Mouse (Mus musculus): ENCODE data around the gene Vps26c. TPM values are rescaled to one million over a fixed set of nuclear protein-coding genes. Genes with fewer than 3 reads are reported as not detected.
"Not testable (repeated sequence)": the region's sequence is repeated elsewhere in the genome, so short reads cannot be mapped to it uniquely, and the experiment has no call there.

Vps26c gene
- polyA plus RNA-seq, 1 experiment from 2014 or later = 52.5 TPM

DNA sequence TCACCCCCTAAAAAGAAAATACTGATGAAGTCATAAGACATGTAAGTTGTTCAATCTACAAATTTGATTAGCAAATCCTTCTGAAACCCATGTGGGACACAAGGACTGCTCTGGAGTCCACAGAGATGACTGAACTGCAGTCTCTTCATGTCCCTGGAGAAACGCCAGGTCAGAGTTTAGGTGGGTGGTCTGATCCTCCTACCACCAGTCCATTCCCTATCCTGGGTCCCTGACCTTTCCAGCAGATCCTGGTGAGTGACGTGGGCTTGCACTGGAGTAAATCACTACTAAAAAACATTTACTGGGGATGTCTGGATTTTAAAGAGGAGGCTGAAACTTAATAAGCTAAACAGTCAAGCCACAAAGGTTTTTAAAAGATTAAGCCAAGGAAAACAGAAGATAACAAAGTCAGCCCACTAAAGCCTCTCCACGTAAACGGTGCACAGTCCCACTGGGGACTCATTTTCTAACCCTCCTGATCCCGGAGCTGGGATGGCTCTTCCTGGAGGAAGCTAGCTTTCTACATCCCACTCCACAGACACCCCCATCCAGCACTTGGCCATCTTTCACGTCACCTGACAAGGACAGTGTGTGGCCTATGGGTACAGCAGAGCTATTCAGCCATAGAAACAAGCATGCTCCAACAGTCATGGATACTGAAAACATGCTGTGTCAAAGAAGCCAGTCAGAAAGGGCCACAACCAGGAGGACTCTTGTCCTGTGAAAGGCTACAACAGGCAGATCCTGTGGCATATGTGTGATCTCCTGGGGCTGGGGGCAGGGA is 2.8 kb downstream of the Vps26c start:
- Histone ChIP-seq H3K4me2 (ENCODE audit: low read length) (no peak overlapping the region), H3K27ac (ENCODE audit: low read depth) (no peak overlapping the region)

DNA sequence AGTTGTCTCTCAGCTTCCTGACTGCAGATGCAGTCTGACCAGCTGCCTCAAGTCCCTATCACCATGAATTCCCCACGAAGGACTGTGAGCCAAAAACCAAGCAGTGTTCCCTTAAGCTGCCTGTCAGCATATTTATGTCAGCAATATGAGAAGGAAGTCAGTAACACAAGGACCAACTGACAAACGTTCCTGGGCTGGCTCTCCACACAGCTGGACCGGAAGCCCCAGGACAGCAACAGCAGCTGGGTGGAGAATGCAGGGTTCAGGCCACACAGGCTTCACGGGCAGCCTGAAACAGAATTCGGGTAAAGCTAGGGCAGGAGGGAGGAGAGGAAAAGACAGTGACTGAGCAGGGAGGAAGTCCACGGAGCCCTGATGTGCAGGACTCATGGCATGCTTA is 7.6 kb downstream of the Vps26c start:
- DNase-seq (ENCODE audit: low spot score) = no peak
- peaks cover 28% of the 10 kb centered on the region for H3K4me1 ChIP-seq (replicated peaks; ENCODE audit: control insufficient read depth, insufficient read depth, low read length)
- H3K27ac ChIP-seq (ENCODE audit: low read depth) = peak overlapping the region; percentile 52
- H3K4me2 ChIP-seq (ENCODE audit: low read length) = no peak overlapping the region
- no peaks in the 10 kb centered on the region for H3K27me3 ChIP-seq (replicated peaks; ENCODE audit: control insufficient read depth, insufficient read depth, low read length)
- no peaks in the 10 kb centered on the region for H3K9me3 ChIP-seq (ENCODE audit: control insufficient read depth, low read length)
- H3K36me3 ChIP-seq (ENCODE audit: control insufficient read depth, insufficient read depth, low read length) = no peaks in the 10 kb centered on the region
- no peak overlapping the region for H3K4me3 ChIP-seq (ENCODE audit: low read depth, low read length)
- 41% methylated on average over 6 of the region's 6 CpGs for WGBS
- no peak overlapping the region; the same call in 1 of the 2 replicates for H3K9ac ChIP-seq (ENCODE audit: low read length)
- no peak for ATAC-seq (replicated peaks; ENCODE audit: low FRiP score, low TSS enrichment, low read depth)

More for the DNA sequence above, 2.8 kb downstream of the Vps26c start:
- DNase-seq (ENCODE audit: low spot score) (no peak), ATAC-seq (replicated peaks; ENCODE audit: low FRiP score, low TSS enrichment, low read depth) (no peak)
- H3K4me1 ChIP-seq (replicated peaks; ENCODE audit: control insufficient read depth, insufficient read depth, low read length) = peaks cover 39% of the 10 kb centered on the region
- H3K4me3 ChIP-seq (ENCODE audit: low read depth, low read length) = no peak overlapping the region
- H3K9me3 ChIP-seq (ENCODE audit: control insufficient read depth, low read length) = no peaks in the 10 kb centered on the region
- no peak overlapping the region for H3K9ac ChIP-seq (ENCODE audit: low read length)
- no peaks in the 10 kb centered on the region for H3K36me3 ChIP-seq (ENCODE audit: control insufficient read depth, insufficient read depth, low read length)
- no peaks in the 10 kb centered on the region for H3K27me3 ChIP-seq (replicated peaks; ENCODE audit: control insufficient read depth, insufficient read depth, low read length)
- WGBS = 36% methylated on average over 6 of the region's 6 CpGs

DNA sequence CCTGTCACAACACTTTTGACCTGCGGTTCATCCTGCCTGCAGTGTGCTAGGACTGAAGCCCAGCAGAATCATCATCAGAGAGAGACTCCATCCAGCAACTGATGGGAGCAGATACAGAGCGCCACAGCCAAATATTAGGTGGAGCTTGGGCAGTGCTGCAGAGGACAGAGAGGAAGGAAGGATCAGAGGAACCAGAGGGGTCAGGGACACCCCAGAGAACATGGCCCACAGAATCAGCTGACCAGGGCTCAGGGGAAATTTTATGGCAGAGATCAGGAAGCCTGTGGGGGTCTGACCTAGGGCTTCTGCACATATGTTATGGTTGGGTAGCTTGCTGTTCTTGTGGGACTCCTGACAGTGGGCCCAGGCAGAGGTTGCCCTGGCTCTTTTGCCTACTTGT is 9.0 kb downstream of the Vps26c start:
- no peak for DNase-seq (ENCODE audit: low spot score)
- Histone ChIP-seq H3K27me3 (replicated peaks; ENCODE audit: control insufficient read depth, insufficient read depth, low read length) (no peaks in the 10 kb centered on the region), H3K4me1 (replicated peaks; ENCODE audit: control insufficient read depth, insufficient read depth, low read length) (peaks cover 23% of the 10 kb centered on the region), H3K9ac (ENCODE audit: low read length) (no peak overlapping the region), H3K36me3 (ENCODE audit: control insufficient read depth, insufficient read depth, low read length) (no peaks in the 10 kb centered on the region), H3K4me3 (ENCODE audit: low read depth, low read length) (no peak overlapping the region), H3K4me2 (ENCODE audit: low read length) (no peak overlapping the region), H3K27ac (ENCODE audit: low read depth) (no peak overlapping the region), H3K9me3 (ENCODE audit: control insufficient read depth, low read length) (no peaks in the 10 kb centered on the region)
- ATAC-seq (replicated peaks; ENCODE audit: low FRiP score, low TSS enrichment, low read depth) = no peak
- 92% methylated on average over 2 of the region's 2 CpGs for WGBS

DNA sequence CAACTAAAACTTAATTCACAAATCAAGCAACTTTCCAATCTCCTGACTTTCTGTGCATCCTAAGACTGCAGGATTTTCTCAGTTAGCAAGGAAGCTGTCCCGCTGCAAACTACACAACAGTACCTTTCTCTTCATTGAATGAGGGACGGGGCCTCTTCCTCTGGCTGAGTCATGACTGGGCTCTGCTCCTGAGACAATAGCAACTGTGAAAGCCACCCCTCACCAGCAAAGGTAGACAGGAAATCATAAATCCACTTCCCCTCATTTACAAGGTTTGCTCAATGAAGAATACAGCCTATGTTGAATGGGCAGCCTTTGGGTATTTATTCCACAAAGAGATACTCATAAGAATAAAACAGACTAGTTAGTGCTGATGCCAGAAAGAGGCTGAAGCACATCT is 16.6 kb downstream of the Vps26c start:
- ATAC-seq (replicated peaks; ENCODE audit: low FRiP score, low TSS enrichment, low read depth) = no peak

DNA sequence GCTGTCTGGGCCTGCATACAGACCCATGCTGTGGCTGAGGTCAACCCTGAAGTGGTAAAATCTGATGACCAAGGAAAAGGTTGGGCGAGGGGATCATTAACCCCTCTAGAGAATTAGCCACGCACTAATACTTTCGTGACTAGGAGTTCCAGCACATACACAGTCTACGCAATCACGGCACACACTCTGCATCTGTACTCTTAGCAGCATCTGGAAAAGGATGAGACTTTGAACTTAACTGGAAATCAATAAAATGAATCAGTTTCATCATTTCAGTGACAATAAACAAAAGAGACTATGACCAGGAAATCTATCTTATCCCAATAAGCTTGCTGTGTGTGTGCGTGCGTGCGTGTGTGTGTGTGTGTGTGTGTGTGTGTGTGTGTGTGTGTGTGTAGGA is 17.9 kb downstream of the Vps26c start:
- no peak overlapping the region for H3K9ac ChIP-seq (ENCODE audit: low read length)
- DNase-seq (ENCODE audit: low spot score) (no peak), ATAC-seq (replicated peaks; ENCODE audit: low FRiP score, low TSS enrichment, low read depth) (no peak)
- 91% methylated on average over 8 of the region's 8 CpGs for WGBS
- no peaks in the 10 kb centered on the region for H3K9me3 ChIP-seq (ENCODE audit: control insufficient read depth, low read length)
- H3K4me2 ChIP-seq (ENCODE audit: low read length) = no peak overlapping the region
- H3K4me3 ChIP-seq (ENCODE audit: low read depth, low read length) = no peak overlapping the region
- no peaks in the 10 kb centered on the region for H3K27me3 ChIP-seq (replicated peaks; ENCODE audit: control insufficient read depth, insufficient read depth, low read length)
- H3K4me1 ChIP-seq (replicated peaks; ENCODE audit: control insufficient read depth, insufficient read depth, low read length) = no peaks in the 10 kb centered on the region
- peaks cover 42% of the 10 kb centered on the region for H3K36me3 ChIP-seq (ENCODE audit: control insufficient read depth, insufficient read depth, low read length)
- H3K27ac ChIP-seq (ENCODE audit: low read depth) = no peak overlapping the region

More for the DNA sequence above, 16.6 kb downstream of the Vps26c start:
- no peaks in the 10 kb centered on the region for H3K9me3 ChIP-seq (ENCODE audit: control insufficient read depth, low read length)
- peaks cover 30% of the 10 kb centered on the region for H3K36me3 ChIP-seq (ENCODE audit: control insufficient read depth, insufficient read depth, low read length)
- no peak overlapping the region for H3K9ac ChIP-seq (ENCODE audit: low read length)
- no peak overlapping the region for H3K4me3 ChIP-seq (ENCODE audit: low read depth, low read length)
- no peak overlapping the region for H3K27ac ChIP-seq (ENCODE audit: low read depth)
- no peak overlapping the region for H3K4me2 ChIP-seq (ENCODE audit: low read length)
- no peaks in the 10 kb centered on the region for H3K27me3 ChIP-seq (replicated peaks; ENCODE audit: control insufficient read depth, insufficient read depth, low read length)
- no peak for DNase-seq (ENCODE audit: low spot score)
- 71% methylated on average over 2 of the region's 2 CpGs for WGBS
- H3K4me1 ChIP-seq (replicated peaks; ENCODE audit: control insufficient read depth, insufficient read depth, low read length) = no peaks in the 10 kb centered on the region

DNA sequence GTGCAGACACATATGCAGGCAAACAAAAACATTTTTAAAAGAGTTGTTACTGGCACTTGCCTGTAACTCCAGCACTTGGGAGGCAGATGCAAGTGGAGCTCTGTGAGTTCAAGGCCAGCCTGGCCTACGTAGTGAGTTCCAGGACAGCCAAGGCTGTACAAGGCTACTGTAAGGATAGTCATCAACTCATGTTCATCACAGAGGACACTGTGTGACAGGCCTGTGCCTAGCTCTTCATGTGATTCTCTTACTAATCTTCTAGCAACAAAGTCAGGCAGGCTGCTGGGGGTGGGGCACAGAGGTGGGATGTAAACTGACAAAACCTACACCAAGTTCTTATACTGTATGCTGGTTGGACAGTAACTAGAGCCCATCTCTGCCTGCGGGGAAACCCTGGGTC is 19.6 kb downstream of the Vps26c start:
- Histone ChIP-seq H3K36me3 (ENCODE audit: control insufficient read depth, insufficient read depth, low read length) (peaks cover 53% of the 10 kb centered on the region), H3K27me3 (replicated peaks; ENCODE audit: control insufficient read depth, insufficient read depth, low read length) (no peaks in the 10 kb centered on the region), H3K4me2 (ENCODE audit: low read length) (no peak overlapping the region), H3K4me1 (replicated peaks; ENCODE audit: control insufficient read depth, insufficient read depth, low read length) (no peaks in the 10 kb centered on the region), H3K27ac (ENCODE audit: low read depth) (no peak overlapping the region), H3K4me3 (ENCODE audit: low read depth, low read length) (no peak overlapping the region), H3K9me3 (ENCODE audit: control insufficient read depth, low read length) (no peaks in the 10 kb centered on the region), H3K9ac (ENCODE audit: low read length) (no peak overlapping the region)
- DNase-seq (ENCODE audit: low spot score) (no peak), ATAC-seq (replicated peaks; ENCODE audit: low FRiP score, low TSS enrichment, low read depth) (no peak)
- WGBS = 93% methylated on average over 2 of the region's 2 CpGs

DNA sequence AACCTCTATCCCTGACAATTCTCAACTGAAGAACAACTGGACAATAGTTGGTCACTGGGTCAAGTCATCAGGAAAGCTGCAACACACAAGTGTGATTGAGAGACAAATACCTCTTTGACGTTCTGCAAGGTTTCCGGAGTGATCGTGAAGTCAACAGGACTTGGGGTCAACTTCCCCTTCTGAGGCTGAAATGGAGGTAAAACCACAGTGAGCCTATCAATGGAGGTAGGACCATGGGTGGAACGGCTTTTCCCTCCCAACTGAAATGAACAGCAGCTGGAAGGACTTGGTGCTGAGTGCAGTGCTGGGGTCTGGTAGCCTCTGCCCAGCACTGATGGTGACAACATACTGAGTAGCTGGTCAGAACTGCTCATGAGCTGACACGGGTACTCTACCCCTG is 22.4 kb downstream of the Vps26c start:
- Histone ChIP-seq H3K36me3 (ENCODE audit: control insufficient read depth, insufficient read depth, low read length) (peaks cover 75% of the 10 kb centered on the region), H3K4me1 (replicated peaks; ENCODE audit: control insufficient read depth, insufficient read depth, low read length) (no peaks in the 10 kb centered on the region), H3K4me3 (ENCODE audit: low read depth, low read length) (no peak overlapping the region), H3K27me3 (replicated peaks; ENCODE audit: control insufficient read depth, insufficient read depth, low read length) (no peaks in the 10 kb centered on the region), H3K9me3 (ENCODE audit: control insufficient read depth, low read length) (no peaks in the 10 kb centered on the region), H3K9ac (ENCODE audit: low read length) (no peak overlapping the region), H3K4me2 (ENCODE audit: low read length) (no peak overlapping the region), H3K27ac (ENCODE audit: low read depth) (no peak overlapping the region)
- WGBS = 90% methylated on average over 5 of the region's 5 CpGs
- ATAC-seq (replicated peaks; ENCODE audit: low FRiP score, low TSS enrichment, low read depth) (no peak), DNase-seq (ENCODE audit: low spot score) (no peak)

DNA sequence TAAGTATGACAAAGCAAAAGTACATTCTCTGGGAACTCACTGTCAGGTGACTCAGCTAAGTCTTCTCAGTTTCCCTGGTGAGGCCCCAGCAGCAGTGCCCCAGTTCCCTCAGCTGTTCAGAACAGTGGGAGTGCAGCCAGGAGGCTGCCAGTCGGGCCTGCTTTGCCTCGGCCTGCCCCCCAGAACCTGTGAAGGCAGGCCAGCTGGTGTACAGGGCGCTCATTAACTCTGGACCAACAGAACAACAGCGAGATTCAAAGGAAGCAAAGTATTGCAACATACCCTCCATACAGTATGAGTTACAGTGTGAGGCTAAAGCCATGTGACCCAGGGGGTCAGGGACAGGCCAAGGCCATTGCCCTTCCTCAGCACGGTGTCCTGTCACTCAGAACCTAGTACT is 28.7 kb downstream of the Vps26c start:
- H3K4me2 ChIP-seq (ENCODE audit: low read length) = no peak overlapping the region
- no peak overlapping the region for H3K27ac ChIP-seq (ENCODE audit: low read depth)
- H3K9ac ChIP-seq (ENCODE audit: low read length) = no peak overlapping the region
- 85% methylated on average over 5 of the region's 5 CpGs for WGBS
- H3K9me3 ChIP-seq (ENCODE audit: control insufficient read depth, low read length) = no peaks in the 10 kb centered on the region
- DNase-seq (ENCODE audit: low spot score) (no peak), ATAC-seq (replicated peaks; ENCODE audit: low FRiP score, low TSS enrichment, low read depth) (no peak)
- no peak overlapping the region for H3K4me3 ChIP-seq (ENCODE audit: low read depth, low read length)
- H3K4me1 ChIP-seq (replicated peaks; ENCODE audit: control insufficient read depth, insufficient read depth, low read length) = no peaks in the 10 kb centered on the region
- H3K27me3 ChIP-seq (replicated peaks; ENCODE audit: control insufficient read depth, insufficient read depth, low read length) = no peaks in the 10 kb centered on the region
- peaks cover 57% of the 10 kb centered on the region for H3K36me3 ChIP-seq (ENCODE audit: control insufficient read depth, insufficient read depth, low read length)

DNA sequence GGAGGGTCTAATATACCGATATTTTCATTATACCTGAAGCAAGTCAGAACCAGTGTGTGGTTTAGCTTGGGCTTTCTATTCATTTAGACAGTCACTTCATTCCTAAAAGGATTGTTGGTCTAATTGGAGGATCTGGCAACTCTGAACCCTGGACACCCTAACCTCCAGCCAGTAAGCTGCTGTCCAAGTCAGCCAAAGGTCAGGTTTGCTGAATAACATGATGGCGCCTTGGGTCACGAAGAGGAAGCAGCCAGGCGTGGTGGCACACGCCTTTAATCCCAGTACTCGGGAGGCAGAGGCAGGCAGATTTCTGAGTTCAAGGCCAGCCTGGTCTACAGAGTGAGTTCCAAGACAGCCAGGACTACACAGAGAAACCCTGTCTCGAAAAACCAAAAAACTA is 29.5 kb downstream of the Vps26c start:
- H3K27me3 ChIP-seq (replicated peaks; ENCODE audit: control insufficient read depth, insufficient read depth, low read length); DNase-seq (ENCODE audit: low spot score); H3K27ac ChIP-seq (ENCODE audit: low read depth); ATAC-seq (replicated peaks; ENCODE audit: low FRiP score, low TSS enrichment, low read depth); H3K4me3 ChIP-seq (ENCODE audit: low read depth, low read length); H3K4me1 ChIP-seq (replicated peaks; ENCODE audit: control insufficient read depth, insufficient read depth, low read length); H3K4me2 ChIP-seq (ENCODE audit: low read length); H3K9ac ChIP-seq (ENCODE audit: low read length); H3K9me3 ChIP-seq (ENCODE audit: control insufficient read depth, low read length): not testable (repeated sequence)
- H3K36me3 ChIP-seq (ENCODE audit: control insufficient read depth, insufficient read depth, low read length) = peaks cover 55% of the 10 kb centered on the region
- over 99% methylated on average over 7 of the region's 7 CpGs for whole genome bisulfite sequencing
